In genomic region chr17:28484704-28485445, GRCm38 (mm10) we compare ENCODE assay signal across 8 mouse cellular contexts. TPM values are rescaled to one million over a fixed set of nuclear protein-coding genes. Genes with fewer than 3 reads are reported as not detected.
DNase-seq lines count a peak whose midpoint lies in the region; ATAC-seq and TF ChIP-seq lines count a peak whose summit lies in the region.

No protein-coding gene starts in this region.

- WGBS in hindbrain, postnatal 0 days, result 2% methylated on average over 30 of the region's 30 CpGs
- WGBS in limb, embryonic 12.5 days, result 12% methylated on average over 30 of the region's 30 CpGs
- 11% methylated on average over 30 of the region's 30 CpGs for WGBS in midbrain, embryonic 11.5 days

- H3K4me1 ChIP-seq in brown adipose tissue, adult 24 weeks (ENCODE audit: control insufficient read depth, insufficient read depth, insufficient read length, low read length), result no peaks in the 10 kb centered on the region
- no peaks in the 10 kb centered on the region for H3K4me1 ChIP-seq in hindbrain, postnatal 0 days (ENCODE audit: insufficient read depth, low read length)
- peaks cover 12% of the 10 kb centered on the region; the same call in 1 of the 2 replicates for H3K4me1 ChIP-seq in limb, embryonic 12.5 days (replicated peaks)
- peaks cover 7% of the 10 kb centered on the region for H3K4me1 ChIP-seq in midbrain, embryonic 11.5 days (ENCODE audit: control insufficient read depth, insufficient read depth, low read length)

- peak; percentile 96 for DNase-seq in heart, adult 11 months
- no peak for DNase-seq in heart, postnatal 25 days (ENCODE audit: low spot score)
- DNase-seq in forelimb bud, embryonic 11.5 days (ENCODE audit: low read depth, low spot score), result peak; percentile 61
- DNase-seq in hindbrain, postnatal 0 days (ENCODE audit: low spot score), result peak; percentile 31
- DNase-seq in midbrain, embryonic 11.5 days (ENCODE audit: low spot score, missing footprints), result peak; percentile 92
- peak; percentile 57 for DNase-seq in testis, postnatal 14 days (ENCODE audit: low spot score)

- no peaks in the 10 kb centered on the region for H3K36me3 ChIP-seq in hindbrain, postnatal 0 days (ENCODE audit: insufficient read depth, low read length)
- no peaks in the 10 kb centered on the region; the same call in 1 of the 2 replicates for H3K36me3 ChIP-seq in limb, embryonic 12.5 days
- no peaks in the 10 kb centered on the region for H3K36me3 ChIP-seq in midbrain, embryonic 11.5 days (ENCODE audit: control insufficient read depth, insufficient read depth, low read length)

- H3K27me3 ChIP-seq in hindbrain, postnatal 0 days (ENCODE audit: insufficient read depth, low read length), result no peaks in the 10 kb centered on the region
- H3K27me3 ChIP-seq in limb, embryonic 12.5 days, result no peaks in the 10 kb centered on the region
- no peaks in the 10 kb centered on the region for H3K27me3 ChIP-seq in midbrain, embryonic 11.5 days (ENCODE audit: control insufficient read depth, insufficient read depth, low read length)

- H3K9me3 ChIP-seq in hindbrain, postnatal 0 days (ENCODE audit: low read length), result no peaks in the 10 kb centered on the region
- H3K9me3 ChIP-seq in limb, embryonic 12.5 days, result no peaks in the 10 kb centered on the region
- no peaks in the 10 kb centered on the region for H3K9me3 ChIP-seq in midbrain, embryonic 11.5 days (ENCODE audit: control insufficient read depth, low read length)

- peak overlapping the region; percentile 82 for H3K9ac ChIP-seq in hindbrain, postnatal 0 days (replicated peaks; ENCODE audit: low read length)
- H3K9ac ChIP-seq in limb, embryonic 12.5 days (replicated peaks), result peak overlapping the region; percentile 88
- H3K9ac ChIP-seq in midbrain, embryonic 11.5 days (ENCODE audit: low read length), result peak overlapping the region; percentile 87

- ATAC-seq in hindbrain, postnatal 0 days, result no peak
- no peak for ATAC-seq in limb, embryonic 12.5 days (ENCODE audit: insufficient number of reproducible peaks, insufficient read depth, low FRiP score, low TSS enrichment, low read depth)
- ATAC-seq in midbrain, embryonic 11.5 days (ENCODE audit: low FRiP score), result peak; percentile 6; the same call in 1 of the 2 replicates

- no peak for TF ChIP-seq CTCF in hindbrain, postnatal 0 days (IDR thresholded peaks at IDR 0.05; ENCODE audit: low read depth)

- intact Hi-C loops in heart, postnatal 25 days (cut with DNase I), result loop anchor here (2.0 to 5.0 kb wide), 2 partner anchors 38 to 78 kb away; no protein-coding TSS in a partner anchor

- no peak overlapping the region for H3K27ac ChIP-seq in brown adipose tissue, adult 24 weeks (replicated peaks; ENCODE audit: low read depth, low read length)
- peak overlapping the region; percentile 85 for H3K27ac ChIP-seq in hindbrain, postnatal 0 days
- H3K27ac ChIP-seq in limb, embryonic 12.5 days, result peak overlapping the region; percentile 88; the same call in 1 of the 2 replicates
- H3K27ac ChIP-seq in midbrain, embryonic 11.5 days (ENCODE audit: low read depth, low read length), result no peak overlapping the region

- H3K4me2 ChIP-seq in hindbrain, postnatal 0 days (ENCODE audit: low read depth, low read length), result peak overlapping the region; percentile 67
- H3K4me2 ChIP-seq in limb, embryonic 12.5 days, result peak overlapping the region; percentile 76
- peak overlapping the region; percentile 66 for H3K4me2 ChIP-seq in midbrain, embryonic 11.5 days

- peak overlapping the region; percentile 91 for H3K4me3 ChIP-seq in brown adipose tissue, adult 24 weeks (ENCODE audit: insufficient read depth, low read depth, low read length)
- H3K4me3 ChIP-seq in hindbrain, postnatal 0 days (ENCODE audit: low read length), result peak overlapping the region; percentile 90
- H3K4me3 ChIP-seq in limb, embryonic 12.5 days (replicated peaks), result peak overlapping the region; percentile 85
- H3K4me3 ChIP-seq in midbrain, embryonic 11.5 days (ENCODE audit: low read depth, low read length), result peak overlapping the region; percentile 86

RNA-seq across cellular contexts. Expression of gene Fkbp5, which starts 32.5 kb away (rescaled TPM):
- 10 to 100 TPM; 33.0 to 41.0 TPM for total RNA-seq in heart, postnatal 25 days (2021)
- polyA plus RNA-seq in brown adipose tissue, adult 24 weeks (2012; ENCODE audit: insufficient read depth, insufficient read length, missing spikeins), result 3.9 and 4.1 TPM in 2 replicates
- total RNA-seq in hindbrain, postnatal 0 days (2014; rRNA removed), result 27.5 and 31.3 TPM in 2 replicates
- polyA plus RNA-seq in hindbrain, postnatal 0 days (2015; fragmentation: Nextera tagmentation; extraction: Ambion mirVana), result 18.5 and 20.0 TPM in 2 replicates
- polyA plus RNA-seq in limb, embryonic 12.5 days (2016; fragmentation: Nextera tagmentation; extraction: Ambion mirVana), result 36.2 and 42.4 TPM in 2 replicates
- 9.8 and 10.9 TPM in 2 replicates for polyA plus RNA-seq in midbrain, embryonic 11.5 days (2014; fragmentation: Nextera tagmentation; extraction: Ambion mirVana)

RNA-seq across cellular contexts. Expression of gene Armc12, which starts 45.7 kb away (rescaled TPM):
- total RNA-seq in heart, postnatal 25 days (2021), result not detected
- polyA plus RNA-seq in brown adipose tissue, adult 24 weeks (2012; ENCODE audit: insufficient read depth, insufficient read length, missing spikeins), result not detected in 2 replicates
- total RNA-seq in hindbrain, postnatal 0 days (2014; rRNA removed), result not detected in 2 replicates
- not detected in 2 replicates for polyA plus RNA-seq in hindbrain, postnatal 0 days (2015; fragmentation: Nextera tagmentation; extraction: Ambion mirVana)
- not detected in 2 replicates for polyA plus RNA-seq in limb, embryonic 12.5 days (2016; fragmentation: Nextera tagmentation; extraction: Ambion mirVana)
- polyA plus RNA-seq in midbrain, embryonic 11.5 days (2014; fragmentation: Nextera tagmentation; extraction: Ambion mirVana), result not detected in 2 replicates

Comparison
In these comparisons a context has a peak if more than half of its experiments do, and no peak if none do; other contexts are left out.
1. H3K27ac ChIP-seq: peak in hindbrain, postnatal 0 days (single experiment) and limb, embryonic 12.5 days (single experiment); none in brown adipose tissue, adult 24 weeks (single experiment) and midbrain, embryonic 11.5 days (single experiment).
2. Peak in every context shown above with its lines, with median percentiles within 50 percentile points of each other: H3K4me3 ChIP-seq, H3K4me2 ChIP-seq and H3K9ac ChIP-seq.